In the genomic region with DNA sequence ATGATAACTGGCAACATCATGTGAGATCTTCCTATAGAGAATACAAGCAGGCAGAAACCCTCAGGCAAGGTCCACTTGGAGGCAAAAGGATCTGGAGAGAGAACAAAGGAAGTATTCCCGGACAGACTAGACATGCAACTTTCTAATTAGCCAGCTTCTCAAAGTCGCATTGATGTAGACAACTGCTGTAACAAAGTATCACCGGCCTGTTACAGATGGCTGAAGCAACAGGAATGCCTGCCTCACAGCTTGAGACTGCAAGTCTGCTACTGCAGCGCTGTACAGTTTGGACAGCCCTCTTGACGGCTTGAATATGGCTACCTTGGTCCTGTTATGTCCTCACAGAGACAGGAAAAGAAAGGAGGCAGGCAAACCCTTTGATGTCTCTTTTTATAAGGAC, we compare ENCODE assay signal across 13 mouse cellular contexts.
DNase-seq lines count a peak whose midpoint lies in the region; ATAC-seq lines count a peak whose summit lies in the region.
"Had no signal": no experiment of that assay in that cellular context is flagged by ENCODE, and none has a peak within 500 bp of the region (broad histone marks: within the 10 kb centered on the region; RNA-seq: fewer than 3 reads in every experiment).

No protein-coding gene starts in this region.

- no peaks in the 10 kb centered on the region for H3K36me3 ChIP-seq in hindbrain, embryonic 16.5 days (ENCODE audit: control insufficient read depth, insufficient read depth, low read length)

- H3K9me3 ChIP-seq in hindbrain, embryonic 16.5 days (ENCODE audit: control insufficient read depth, low read length), result no peaks in the 10 kb centered on the region

- no peak overlapping the region for H3K27ac ChIP-seq in hindbrain, embryonic 16.5 days (ENCODE audit: low read depth, low read length)
- H3K27ac ChIP-seq: macrophage had no signal

- no peak overlapping the region for H3K4me2 ChIP-seq in hindbrain, embryonic 16.5 days (ENCODE audit: low read length)

- peak; percentile 27 for DNase-seq in left cerebral cortex, postnatal 4 days
- DNase-seq in left cerebral cortex, adult 9 months (ENCODE audit: low spot score in 2 of 2), result no peak
- DNase-seq in brain, adult 2 months (ENCODE audit: low read depth, low spot score), result peak; percentile 75
- DNase-seq in cerebellum, adult 8-10 months, result peak; percentile 52
- no peak for DNase-seq in gastrocnemius, postnatal 4 days (ENCODE audit: low spot score in 2 of 2)
- DNase-seq in gastrocnemius, adult 8-10 months (ENCODE audit: low spot score in 2 of 2), result no peak
- no peak for DNase-seq in adrenal gland, postnatal 14 days
- DNase-seq: gastrocnemius, postnatal 10 days; kidney, adult 8-10 months; lung, adult 2 months; thymus, postnatal 36 days had no signal

- peaks cover 10% of the 10 kb centered on the region for H3K4me1 ChIP-seq in hindbrain, embryonic 16.5 days (ENCODE audit: control insufficient read depth, insufficient read depth, low read depth, low read length)

- intact Hi-C loops in left cerebral cortex, postnatal 4 days (cut with DNase I), result no loop called here

- H3K27me3 ChIP-seq in hindbrain, embryonic 16.5 days (replicated peaks; ENCODE audit: control insufficient read depth, insufficient read depth, low read length), result no peaks in the 10 kb centered on the region

- no peak overlapping the region for H3K9ac ChIP-seq in hindbrain, embryonic 16.5 days (ENCODE audit: low read depth, low read length)

- 32% methylated on average over 5 of the region's 5 CpGs for WGBS in hindbrain, embryonic 16.5 days

- no peak overlapping the region for H3K4me3 ChIP-seq in hindbrain, embryonic 16.5 days (ENCODE audit: low read length)

- 0 out of 2 replicates have a peak, but pooled peaks have one; percentile 48 for ATAC-seq in hindbrain, embryonic 16.5 days

Comparison
In these comparisons a context has a peak if more than half of its experiments do, and no peak if none do; other contexts are left out.
1. DNase-seq: peak in left cerebral cortex, postnatal 4 days (single experiment), brain, adult 2 months (single experiment) and cerebellum, adult 8-10 months (single experiment); none in left cerebral cortex, adult 9 months (0 of 2), gastrocnemius, postnatal 4 days (0 of 2), gastrocnemius, adult 8-10 months (0 of 2) and adrenal gland, postnatal 14 days (single experiment).